ENCODE assay signal across 18 mouse cellular contexts in the genomic region with DNA sequence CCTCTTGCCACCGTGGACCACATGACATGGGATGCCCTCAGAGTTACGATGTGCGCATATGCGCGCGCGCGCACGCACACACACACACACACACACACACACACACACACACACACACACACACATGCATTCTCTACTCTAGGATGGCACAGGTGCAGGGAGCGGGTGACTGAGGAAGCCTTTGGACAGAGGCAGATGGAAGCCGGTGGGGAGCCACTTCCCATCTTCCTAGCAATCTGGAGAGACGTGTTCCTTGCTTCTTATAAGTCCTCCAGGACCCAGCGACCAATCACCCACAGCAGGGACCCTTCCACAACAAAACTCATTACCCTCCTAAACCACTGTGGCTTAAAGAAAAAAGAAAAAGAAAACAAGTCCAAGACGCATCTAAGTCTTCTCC.
DNase-seq lines count a peak whose midpoint lies in the region; ATAC-seq and TF ChIP-seq lines count a peak whose summit lies in the region.
"Had no signal": no experiment of that assay in that cellular context is flagged by ENCODE, and none has a peak within 500 bp of the region (broad histone marks: within the 10 kb centered on the region; RNA-seq: fewer than 3 reads in every experiment).

No protein-coding gene starts in this region.

- H3K27ac ChIP-seq in midbrain, postnatal 0 days (ENCODE audit: low read depth, low read length), result no peak overlapping the region
- no peak overlapping the region for H3K27ac ChIP-seq in midbrain, embryonic 14.5 days (replicated peaks; ENCODE audit: low read depth, low read length)
- H3K27ac ChIP-seq in cerebellum, adult 2 months (ENCODE audit: insufficient read depth, low read length), result no peak overlapping the region
- H3K27ac ChIP-seq in hindbrain, postnatal 0 days, result no peak overlapping the region
- no peak overlapping the region for H3K27ac ChIP-seq in hindbrain, embryonic 16.5 days (ENCODE audit: low read depth, low read length)
- H3K27ac ChIP-seq: embryonic facial prominence, embryonic 12.5 days; heart, embryonic 10.5 days; heart, embryonic 15.5 days; hindbrain, embryonic 12.5 days; intestine, embryonic 15.5 days had no signal

- H3K27me3 ChIP-seq in midbrain, postnatal 0 days (ENCODE audit: insufficient read depth, low read length), result no peaks in the 10 kb centered on the region
- no peaks in the 10 kb centered on the region for H3K27me3 ChIP-seq in midbrain, embryonic 14.5 days (ENCODE audit: control insufficient read depth, insufficient read depth, low read length)
- H3K27me3 ChIP-seq in cerebellum, adult 2 months (ENCODE audit: control insufficient read depth, insufficient read depth, low read length), result no peaks in the 10 kb centered on the region
- no peaks in the 10 kb centered on the region for H3K27me3 ChIP-seq in hindbrain, postnatal 0 days (ENCODE audit: insufficient read depth, low read length)
- H3K27me3 ChIP-seq in hindbrain, embryonic 16.5 days (replicated peaks; ENCODE audit: control insufficient read depth, insufficient read depth, low read length), result no peaks in the 10 kb centered on the region
- H3K27me3 ChIP-seq: hindbrain, embryonic 12.5 days had no signal

- no peaks in the 10 kb centered on the region for H3K9me3 ChIP-seq in midbrain, postnatal 0 days (ENCODE audit: low read length)
- no peaks in the 10 kb centered on the region for H3K9me3 ChIP-seq in midbrain, embryonic 14.5 days (ENCODE audit: control insufficient read depth, low read length)
- no peaks in the 10 kb centered on the region for H3K9me3 ChIP-seq in hindbrain, postnatal 0 days (ENCODE audit: low read length)
- H3K9me3 ChIP-seq in hindbrain, embryonic 16.5 days (ENCODE audit: control insufficient read depth, low read length), result no peaks in the 10 kb centered on the region
- H3K9me3 ChIP-seq: embryonic facial prominence, embryonic 12.5 days; heart, embryonic 10.5 days; heart, embryonic 15.5 days; hindbrain, embryonic 12.5 days; intestine, embryonic 15.5 days had no signal

- no peaks in the 10 kb centered on the region for H3K36me3 ChIP-seq in midbrain, postnatal 0 days (ENCODE audit: insufficient read depth, low read length)
- H3K36me3 ChIP-seq in midbrain, embryonic 14.5 days (ENCODE audit: control insufficient read depth, insufficient read depth, low read length), result no peaks in the 10 kb centered on the region
- H3K36me3 ChIP-seq in hindbrain, postnatal 0 days (ENCODE audit: insufficient read depth, low read length), result no peaks in the 10 kb centered on the region
- no peaks in the 10 kb centered on the region for H3K36me3 ChIP-seq in hindbrain, embryonic 16.5 days (ENCODE audit: control insufficient read depth, insufficient read depth, low read length)
- H3K36me3 ChIP-seq: embryonic facial prominence, embryonic 12.5 days; G1E; heart, embryonic 10.5 days; heart, embryonic 15.5 days; hindbrain, embryonic 12.5 days; intestine, embryonic 15.5 days had no signal

- H3K4me2 ChIP-seq in midbrain, postnatal 0 days (ENCODE audit: low read depth, low read length, poor library complexity, severe bottlenecking), result no peak overlapping the region
- no peak overlapping the region for H3K4me2 ChIP-seq in midbrain, embryonic 14.5 days (ENCODE audit: low read length)
- H3K4me2 ChIP-seq in hindbrain, postnatal 0 days (ENCODE audit: low read depth, low read length), result no peak overlapping the region
- H3K4me2 ChIP-seq in hindbrain, embryonic 16.5 days (ENCODE audit: low read length), result no peak overlapping the region
- H3K4me2 ChIP-seq: embryonic facial prominence, embryonic 12.5 days; heart, embryonic 15.5 days; hindbrain, embryonic 12.5 days; intestine, embryonic 15.5 days had no signal

- no peak overlapping the region for H3K9ac ChIP-seq in midbrain, postnatal 0 days (replicated peaks; ENCODE audit: low read length, poor library complexity, severe bottlenecking)
- H3K9ac ChIP-seq in midbrain, embryonic 14.5 days (replicated peaks; ENCODE audit: low read length), result no peak overlapping the region
- H3K9ac ChIP-seq in hindbrain, postnatal 0 days (replicated peaks; ENCODE audit: low read length), result no peak overlapping the region
- H3K9ac ChIP-seq in hindbrain, embryonic 16.5 days (ENCODE audit: low read depth, low read length), result no peak overlapping the region
- H3K9ac ChIP-seq: embryonic facial prominence, embryonic 12.5 days; heart, embryonic 15.5 days; hindbrain, embryonic 12.5 days; intestine, embryonic 15.5 days had no signal

- TF ChIP-seq CTCF in midbrain, postnatal 0 days (IDR thresholded peaks at IDR 0.05), result no peak
- TF ChIP-seq CTCF in cerebellum, adult 2 months (IDR thresholded peaks at IDR 0.05; ENCODE audit: borderline replicate concordance, insufficient read depth, low read depth, low read length), result no peak
- TF ChIP-seq CTCF in hindbrain, postnatal 0 days (IDR thresholded peaks at IDR 0.05; ENCODE audit: low read depth), result no peak

- no peak for ATAC-seq in midbrain, postnatal 0 days (ENCODE audit: low FRiP score)
- ATAC-seq in midbrain, embryonic 14.5 days (ENCODE audit: low FRiP score, low TSS enrichment), result no peak
- no peak for ATAC-seq in hindbrain, postnatal 0 days
- no peak for ATAC-seq in hindbrain, embryonic 16.5 days
- ATAC-seq: forebrain, embryonic 16.5 days; intestine, embryonic 15.5 days had no signal

- intact Hi-C loops in heart, postnatal 10 days (cut with DNase I), result no loop called here

- WGBS in midbrain, postnatal 0 days, result 88% methylated on average over 14 of the region's 14 CpGs
- 90% methylated on average over 14 of the region's 14 CpGs for WGBS in midbrain, embryonic 14.5 days
- 58% methylated on average over 14 of the region's 14 CpGs for WGBS in cerebellum, adult 2 months
- 68% methylated on average over 14 of the region's 14 CpGs for WGBS in hindbrain, postnatal 0 days
- WGBS in hindbrain, embryonic 16.5 days, result 81% methylated on average over 14 of the region's 14 CpGs

- H3K4me3 ChIP-seq in midbrain, postnatal 0 days (ENCODE audit: low read depth, low read length), result no peak overlapping the region
- H3K4me3 ChIP-seq in midbrain, embryonic 14.5 days (replicated peaks; ENCODE audit: low read depth, low read length), result no peak overlapping the region
- no peak overlapping the region for H3K4me3 ChIP-seq in cerebellum, adult 2 months (replicated peaks; ENCODE audit: insufficient read depth, low read depth, low read length)
- H3K4me3 ChIP-seq in hindbrain, postnatal 0 days (ENCODE audit: low read length), result no peak overlapping the region
- H3K4me3 ChIP-seq in hindbrain, embryonic 16.5 days (ENCODE audit: low read length), result no peak overlapping the region
- H3K4me3 ChIP-seq: embryonic facial prominence, embryonic 12.5 days; heart, embryonic 10.5 days; heart, embryonic 15.5 days; hindbrain, embryonic 12.5 days; intestine, embryonic 15.5 days had no signal

- no peak for TF ChIP-seq POLR2A in cerebellum, adult 2 months (IDR thresholded peaks at IDR 0.05; ENCODE audit: borderline replicate concordance, insufficient read depth, low read length)

- DNase-seq in midbrain, postnatal 0 days (ENCODE audit: low spot score), result peak; percentile 45
- DNase-seq in midbrain, embryonic 14.5 days, result no peak
- DNase-seq in cerebellum, adult 2 months, result peak; percentile 58 to 71
- peak; percentile 70 to 78 for DNase-seq in cerebellum, postnatal 10 days
- DNase-seq in hindbrain, postnatal 0 days (ENCODE audit: low spot score), result no peak
- DNase-seq in heart, postnatal 10 days, result no peak
- DNase-seq: adrenal gland, adult 8-10 months; gastrocnemius, postnatal 10 days; heart, adult 18-20 months; heart, postnatal 36 days had no signal

- peaks cover 10% of the 10 kb centered on the region; the same call in 1 of the 2 replicates for H3K4me1 ChIP-seq in midbrain, postnatal 0 days (ENCODE audit: insufficient read depth, low read length)
- peaks cover 16% of the 10 kb centered on the region for H3K4me1 ChIP-seq in midbrain, embryonic 14.5 days (ENCODE audit: control insufficient read depth, insufficient read depth, low read length)
- H3K4me1 ChIP-seq in cerebellum, adult 2 months (ENCODE audit: control insufficient read depth, insufficient read depth, low read length), result peaks cover 29% of the 10 kb centered on the region
- no peaks in the 10 kb centered on the region; the same call in 1 of the 2 replicates for H3K4me1 ChIP-seq in hindbrain, postnatal 0 days (ENCODE audit: insufficient read depth, low read length)
- H3K4me1 ChIP-seq in hindbrain, embryonic 16.5 days (ENCODE audit: control insufficient read depth, insufficient read depth, low read depth, low read length), result peaks cover 14% of the 10 kb centered on the region
- H3K4me1 ChIP-seq: embryonic facial prominence, embryonic 12.5 days; heart, embryonic 15.5 days; intestine, embryonic 15.5 days had no signal

Comparison
In these comparisons a context has a peak if more than half of its experiments do, and no peak if none do; other contexts are left out.
1. DNase-seq: peak in midbrain, postnatal 0 days (single experiment), cerebellum, adult 2 months (2 of 2) and cerebellum, postnatal 10 days (2 of 2); none in midbrain, embryonic 14.5 days (single experiment), hindbrain, postnatal 0 days (single experiment) and heart, postnatal 10 days (0 of 2).